Mouse (Mus musculus) naive thymus-derived CD4-positive, alpha-beta T cell, adult 5 months (primary cell): Measurements from ENCODE around the gene Aspa. TPM values are rescaled to one million over a fixed set of nuclear protein-coding genes. Genes with fewer than 3 reads are reported as not detected.

ENCODE experiments used
- polyA plus RNA-seq: library from polyadenylated mRNA; unstranded; fragments of 100-300 nt; shearing (Covaris generic); gene quantifications from one replicate; pipeline ENCODE4 v1.2.1, GENCODE M21; 2017

Gene Aspa
- polyA plus RNA-seq: not detected

GRCm38 (mm10) chr11:73329442-73329841 lies at the start of gene Aspa, which contains the start of the genes Gm49340 and Spata22:
Aspa (minus strand) TSS chr11:73329596.
Gm49340 (plus strand) TSS chr11:73329741.
Spata22 (plus strand) TSS chr11:73329741.

GRCm38 (mm10) chr11:73370946-73371345 lies 41.5 kb upstream of the Aspa start, which contains the start of gene Olfr376:
Olfr376 (plus strand) TSS chr11:73371246.

GRCm38 (mm10) chr11:73350483-73350882 lies 21.1 kb upstream of the Aspa start, which contains the start of gene Olfr20:
Olfr20 (plus strand) TSS chr11:73350783.

GRCm38 (mm10) chr11:73267267-73267666 lies 62.1 kb downstream of the Aspa start, which contains the start of gene Trpv3:
Trpv3 (plus strand) TSS chr11:73267388.

Other genes starting within 250 kb of the Aspa start
- 0.41 TPM for gene Itgae, start 239.0 kb downstream of the Aspa start, polyA plus RNA-seq
- gene Haspin, start 191.3 kb downstream of the Aspa start, polyA plus RNA-seq: 2.8 TPM
- not detected for gene P2rx5, start 169.2 kb downstream of the Aspa start, polyA plus RNA-seq
- 101 TPM for gene Emc6, start 152.6 kb downstream of the Aspa start, polyA plus RNA-seq
- gene Tax1bp3, start 152.5 kb downstream of the Aspa start, polyA plus RNA-seq: 20.2 TPM
- 16.6 TPM for gene Ctns, start 130.6 kb downstream of the Aspa start, polyA plus RNA-seq
- 7.3 TPM for gene Shpk, start 130.1 kb downstream of the Aspa start, polyA plus RNA-seq
- gene Trpv1, start 95.3 kb downstream of the Aspa start, polyA plus RNA-seq: not detected
- not detected for gene Trpv3, start 62.2 kb downstream of the Aspa start, polyA plus RNA-seq
- gene Gm49340, start 145 bp upstream of the Aspa start, polyA plus RNA-seq: not detected
- not detected for gene Spata22, start 145 bp upstream of the Aspa start, polyA plus RNA-seq
- gene Olfr20, start 21.2 kb upstream of the Aspa start, polyA plus RNA-seq: not detected
- not detected for gene Olfr376, start 41.6 kb upstream of the Aspa start, polyA plus RNA-seq
- gene Olfr1, start 70.0 kb upstream of the Aspa start, polyA plus RNA-seq: not detected
- gene Olfr378, start 98.9 kb upstream of the Aspa start, polyA plus RNA-seq: not detected
- gene Olfr380, start 127.9 kb upstream of the Aspa start, polyA plus RNA-seq: not detected
- not detected for gene Olfr381, start 162.0 kb upstream of the Aspa start, polyA plus RNA-seq
- gene Olfr382, start 187.6 kb upstream of the Aspa start, polyA plus RNA-seq: not detected